Mouse (Mus musculus) testis, postnatal 14 days (tissue): ENCODE results near the gene Psmd1.

Experiments used
- DNase-seq: peaks from one replicate; pipeline ENCODE4 v3.0.0; 2021; ENCODE audit warnings: low spot score

The Psmd1 gene

GRCm38 (mm10) chr1:86160059-86160458, 95.9 kb downstream of the Psmd1 start:
- DNase-seq, result no peak

- DNase-seq, result no peak
Measured at GRCm38 (mm10) chr1:86160479-86160878, 96.3 kb downstream of the Psmd1 start.

GRCm38 (mm10) chr1:86161061-86161460, 96.9 kb downstream of the Psmd1 start:
- DNase-seq, result no peak

- DNase-seq, result no peak
Measured at GRCm38 (mm10) chr1:86174602-86175001, 110.4 kb downstream of the Psmd1 start.

- DNase-seq, result no peak
Measured at GRCm38 (mm10) chr1:86176066-86176465, 111.9 kb downstream of the Psmd1 start.

- DNase-seq, result peak; percentile 49
Measured at GRCm38 (mm10) chr1:86178462-86179253, 114.5 kb downstream of the Psmd1 start.

GRCm38 (mm10) chr1:86182004-86182709, 118.0 kb downstream of the Psmd1 start:
- DNase-seq, result no peak

GRCm38 (mm10) chr1:86183577-86184263, 119.5 kb downstream of the Psmd1 start:
- no peak for DNase-seq

GRCm38 (mm10) chr1:86186762-86187161, 122.6 kb downstream of the Psmd1 start:
- no peak for DNase-seq

GRCm38 (mm10) chr1:86187856-86188255, 123.7 kb downstream of the Psmd1 start:
- DNase-seq, result no peak

- no peak for DNase-seq
Measured at GRCm38 (mm10) chr1:86188271-86188670, 124.1 kb downstream of the Psmd1 start.
